Mouse (Mus musculus): ENCODE data around the gene Arhgap28.

Arhgap28 gene

GRCm38 (mm10) chr17:67935556-67935955 lies 68.4 kb downstream of the Arhgap28 start:
- no peak for DNase-seq (ENCODE audit: low spot score in 2 of 2)

DNA sequence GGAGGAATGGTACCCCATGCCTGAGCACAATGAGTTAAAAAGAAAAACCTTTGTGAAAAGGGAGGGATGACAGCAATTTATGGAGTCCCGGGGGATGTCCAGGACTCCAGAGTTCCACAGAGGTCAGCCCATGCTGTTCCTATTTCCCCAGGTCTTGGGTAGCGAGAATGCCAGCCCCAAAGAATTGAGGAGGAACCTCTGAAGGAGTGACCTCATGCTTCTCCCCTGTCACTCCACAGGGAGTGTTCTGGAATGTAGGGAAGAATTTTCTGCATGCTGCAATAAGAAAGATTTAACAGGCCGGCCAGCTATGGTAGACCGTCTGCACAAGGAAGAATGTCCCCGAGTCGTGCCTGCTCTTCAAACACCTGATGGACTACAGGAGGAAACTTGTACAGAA lies 72.5 kb downstream of the Arhgap28 start:
- DNase-seq (ENCODE audit: low spot score in 2 of 2): no peak

GRCm38 (mm10) chr17:67930957-67931356 lies 73.0 kb downstream of the Arhgap28 start:
- no peak for DNase-seq (ENCODE audit: low spot score in 2 of 2)

DNA sequence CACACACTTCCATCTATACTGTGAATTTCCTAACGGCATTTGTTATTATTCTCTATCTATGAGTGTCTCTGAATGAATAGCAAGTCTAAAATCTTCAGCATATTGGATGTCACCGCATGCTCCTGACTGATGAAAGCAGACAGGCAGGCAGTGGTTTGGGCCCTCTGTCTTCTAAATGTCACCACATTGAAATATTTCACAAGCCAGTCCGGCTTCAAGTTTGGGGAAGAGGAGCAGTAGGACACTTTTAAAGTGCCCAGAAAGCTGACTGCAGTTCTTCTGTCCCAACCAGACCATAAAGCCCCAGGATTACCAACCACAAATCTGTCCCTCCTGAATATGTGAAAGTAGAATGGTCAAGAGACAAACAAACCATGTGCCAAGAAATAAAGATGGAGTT lies 73.5 kb downstream of the Arhgap28 start:
- DNase-seq (ENCODE audit: low spot score in 2 of 2): no peak

- DNase-seq (ENCODE audit: low spot score in 2 of 2): no peak
Measured at GRCm38 (mm10) chr17:67928280-67928679, 75.6 kb downstream of the Arhgap28 start.

- no peak for DNase-seq (ENCODE audit: low spot score in 2 of 2)
Measured at GRCm38 (mm10) chr17:67927864-67928263, 76.1 kb downstream of the Arhgap28 start.

DNA sequence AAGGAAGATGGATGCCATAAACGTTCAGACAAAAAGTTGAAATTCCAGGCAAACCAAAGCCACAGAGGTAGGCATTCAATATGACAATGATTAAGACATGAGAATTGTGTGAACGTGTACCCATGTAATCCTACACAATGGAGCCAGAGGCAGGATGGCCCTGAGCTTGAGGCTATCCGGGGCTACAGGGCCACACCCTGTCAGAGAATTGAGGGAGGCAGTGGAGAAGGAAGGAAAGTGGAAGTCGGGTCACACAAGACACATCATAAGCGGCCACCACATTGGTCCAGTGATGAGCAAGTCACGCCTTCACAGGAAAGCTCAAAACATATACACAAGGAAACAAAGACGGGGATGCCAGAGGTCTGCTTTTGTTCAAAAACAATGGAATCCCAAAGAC lies 84.0 kb downstream of the Arhgap28 start:
- DNase-seq (ENCODE audit: low spot score in 2 of 2): no peak

- DNase-seq (ENCODE audit: low spot score in 2 of 2): no peak
Measured at GRCm38 (mm10) chr17:67918201-67918600, 85.7 kb downstream of the Arhgap28 start.

DNA sequence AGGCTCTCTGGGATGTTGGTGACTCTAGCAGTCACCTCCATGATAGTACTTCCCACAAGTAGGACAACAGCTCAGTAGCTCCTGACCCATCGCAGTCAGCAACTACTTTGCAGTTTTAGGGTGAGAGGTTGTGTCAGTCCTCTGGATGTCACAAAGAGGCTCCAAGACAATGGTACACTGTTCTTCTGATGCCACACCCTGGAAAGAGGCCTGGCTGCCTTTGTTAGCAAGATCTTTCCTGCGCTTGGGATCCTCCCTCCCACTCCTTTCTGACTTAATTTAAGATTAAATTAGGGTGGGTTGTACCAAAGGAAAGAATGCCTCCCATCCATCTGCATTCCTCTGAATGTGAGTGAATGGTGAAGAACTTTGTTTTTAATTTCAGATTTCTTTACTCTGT lies 87.0 kb downstream of the Arhgap28 start:
- DNase-seq (ENCODE audit: low spot score in 2 of 2): no peak

GRCm38 (mm10) chr17:67912640-67913039 lies 91.3 kb downstream of the Arhgap28 start:
- DNase-seq (ENCODE audit: low spot score in 2 of 2): peak; percentile 19 to 26

GRCm38 (mm10) chr17:67912051-67912450 lies 91.9 kb downstream of the Arhgap28 start:
- no peak for DNase-seq (ENCODE audit: low spot score in 2 of 2)

DNA sequence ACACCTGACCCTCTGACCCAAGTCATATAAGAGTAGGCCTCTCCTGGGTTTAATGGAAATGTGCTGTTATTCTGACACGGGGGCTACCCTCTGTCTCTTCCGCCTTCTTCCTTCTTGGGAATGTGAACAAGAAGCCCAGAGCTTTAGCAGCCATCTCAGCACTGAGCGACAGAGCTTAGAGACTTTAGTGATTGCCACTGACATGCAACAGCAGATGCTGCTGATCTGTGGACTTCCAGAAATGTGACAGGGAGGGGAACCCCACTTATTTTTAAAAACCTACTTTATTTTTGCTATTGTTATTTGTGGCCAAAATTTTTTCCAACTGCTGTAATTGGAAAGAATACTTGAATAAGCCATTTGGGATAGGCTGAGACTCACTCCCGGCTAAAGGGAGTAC lies 95.4 kb downstream of the Arhgap28 start:
- no peak for DNase-seq (ENCODE audit: low spot score in 2 of 2)

DNA sequence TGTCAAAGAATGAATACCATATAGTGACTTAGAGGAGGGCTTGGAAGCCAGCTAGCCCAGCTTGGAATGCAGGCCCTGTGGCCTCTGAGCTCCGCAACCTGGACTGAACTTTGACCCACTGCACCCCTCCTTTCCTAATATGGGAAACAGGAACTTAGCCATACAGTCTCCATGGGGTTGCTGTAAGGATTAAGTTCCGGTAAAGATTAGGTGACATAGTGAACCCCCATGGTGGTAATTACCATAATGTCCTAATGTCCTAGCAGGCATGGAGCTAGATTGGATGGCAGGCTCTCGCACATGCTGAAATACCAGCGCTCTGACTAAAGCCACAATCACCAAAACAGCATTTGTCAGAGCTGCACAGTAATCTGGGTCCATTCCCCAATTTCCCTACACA lies 95.8 kb downstream of the Arhgap28 start:
- no peak for DNase-seq (ENCODE audit: low spot score in 2 of 2)

DNA sequence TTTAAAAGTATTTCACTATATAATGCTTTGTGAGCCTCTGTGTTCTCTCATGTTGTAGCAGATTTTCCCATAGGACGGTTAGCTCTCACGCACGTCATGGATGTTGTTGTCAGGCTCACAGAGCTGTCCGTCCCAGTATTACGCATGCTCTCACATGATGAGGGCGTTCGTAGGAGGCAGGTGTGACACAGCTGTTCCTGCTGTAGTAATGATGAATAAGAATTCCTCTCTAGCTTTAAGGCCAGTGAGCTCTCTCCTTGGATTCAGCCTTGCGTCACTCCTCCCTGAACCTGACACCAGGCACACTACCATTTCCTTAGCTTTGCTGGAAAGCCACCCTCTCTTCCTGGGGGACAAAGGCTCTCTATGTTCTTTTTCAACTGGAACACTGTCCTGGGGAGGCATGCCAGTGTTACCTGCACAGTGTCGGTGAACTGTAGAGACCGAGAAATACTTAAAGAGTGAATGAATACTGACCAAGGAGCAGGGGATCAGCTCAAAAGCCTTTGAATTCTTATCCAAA lies 96.3 kb downstream of the Arhgap28 start:
- no peak for DNase-seq (ENCODE audit: low spot score in 2 of 2)

DNA sequence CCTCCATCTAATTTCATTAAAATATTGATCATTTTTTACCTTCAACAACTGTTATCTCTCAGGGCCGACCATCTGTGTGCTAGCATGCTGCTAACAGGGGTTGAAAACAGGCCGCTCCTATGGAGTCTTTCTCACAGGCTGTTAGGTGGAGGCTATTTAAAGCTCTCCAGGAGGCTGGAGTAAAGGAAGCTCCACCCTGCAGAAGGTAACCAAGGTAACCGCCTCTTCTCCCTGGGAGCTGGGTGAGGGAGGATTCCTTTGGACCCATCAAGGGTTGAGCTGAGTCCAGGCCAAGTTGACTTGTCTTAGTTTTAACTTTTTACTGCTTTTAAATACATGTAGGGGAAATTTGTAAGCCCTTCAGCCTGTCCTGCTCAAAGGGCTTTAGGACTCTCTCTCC lies 97.7 kb downstream of the Arhgap28 start:
- peak in 1 of 2 experiments; percentile 5 for DNase-seq (ENCODE audit: low spot score in 2 of 2)

- DNase-seq (ENCODE audit: low spot score in 2 of 2): no peak
Measured at GRCm38 (mm10) chr17:67904315-67904944, 99.5 kb downstream of the Arhgap28 start.

DNA sequence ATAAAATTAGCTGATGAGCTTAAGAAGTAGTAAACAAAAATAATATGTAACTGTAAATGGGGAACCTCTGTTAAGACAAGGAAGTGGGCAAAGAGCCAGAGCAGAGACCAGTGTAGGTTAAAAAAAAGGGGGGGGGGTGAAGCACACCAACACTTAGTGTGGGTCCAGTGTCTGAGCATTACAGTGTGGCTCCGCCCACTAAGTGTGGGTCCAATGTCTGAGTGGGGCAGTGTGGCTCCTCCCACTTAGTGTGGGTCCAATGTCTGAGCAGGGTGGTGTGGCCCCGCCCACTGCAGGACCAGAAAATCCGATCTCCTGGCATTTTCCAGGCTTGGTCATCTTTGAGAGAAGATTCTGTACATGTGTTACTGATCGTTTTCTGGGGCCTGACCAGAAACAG lies 101.1 kb downstream of the Arhgap28 start:
- no peak for DNase-seq (ENCODE audit: low spot score in 2 of 2)

DNA sequence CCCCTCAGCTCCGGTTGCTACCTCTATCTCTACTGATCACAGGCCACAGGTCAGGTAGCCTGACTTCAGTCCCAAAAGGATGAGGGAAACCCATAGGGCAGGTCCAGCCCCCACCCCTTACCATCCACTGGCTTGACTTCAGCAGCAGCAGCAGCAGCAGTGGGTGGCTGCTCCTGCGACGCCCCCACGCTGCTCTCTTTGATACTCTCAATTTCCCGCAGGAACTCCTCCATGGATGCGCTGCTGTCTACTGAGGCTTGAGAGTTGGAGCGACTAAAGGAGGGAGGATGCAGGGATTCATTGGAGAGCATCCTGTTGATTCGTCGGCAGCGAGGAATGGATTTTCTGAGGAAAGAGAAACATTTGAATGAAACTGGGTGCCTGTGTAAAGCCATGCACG lies 102.8 kb downstream of the Arhgap28 start:
- no peak for DNase-seq (ENCODE audit: low spot score in 2 of 2)

DNA sequence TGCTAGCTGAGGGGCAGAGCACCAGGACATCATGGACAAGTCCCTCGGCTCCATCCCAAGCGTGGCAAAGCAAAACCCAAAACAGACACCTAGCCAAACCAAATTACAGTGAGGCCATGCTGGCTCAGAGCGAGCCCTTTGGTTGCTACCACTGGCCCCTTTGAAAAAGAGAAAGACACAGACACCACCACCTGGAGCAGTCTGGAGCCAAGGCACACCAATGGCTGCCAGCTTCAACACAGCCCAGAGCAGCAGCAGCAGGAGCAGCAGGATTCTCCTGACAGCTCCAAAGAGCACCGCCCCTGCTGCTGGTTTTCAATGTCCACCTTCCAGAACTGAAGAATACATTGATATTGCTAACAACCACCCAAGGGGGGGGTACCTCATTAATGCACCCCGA lies 104.5 kb downstream of the Arhgap28 start:
- no peak for DNase-seq (ENCODE audit: low spot score in 2 of 2)

DNA sequence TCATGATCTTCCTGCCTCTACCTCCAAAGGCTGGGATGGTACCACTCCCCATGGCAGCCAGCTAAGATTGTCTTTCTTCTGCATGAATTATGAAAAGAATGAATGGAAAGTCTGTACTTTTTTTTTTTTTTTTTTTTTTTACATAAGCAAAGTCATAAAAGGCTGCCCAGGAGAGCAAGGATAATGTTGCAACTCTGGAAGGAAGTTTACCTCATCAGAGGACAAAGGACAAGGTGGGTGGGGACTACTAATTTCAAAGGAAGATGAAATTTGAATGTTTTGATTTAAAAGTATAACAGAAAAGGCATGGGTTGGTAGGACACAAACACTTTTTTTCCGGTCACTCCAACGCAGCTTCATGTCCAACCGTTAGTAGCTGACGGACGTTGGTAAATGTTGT lies 107.5 kb downstream of the Arhgap28 start:
- no peak for DNase-seq (ENCODE audit: low spot score in 2 of 2)

DNA sequence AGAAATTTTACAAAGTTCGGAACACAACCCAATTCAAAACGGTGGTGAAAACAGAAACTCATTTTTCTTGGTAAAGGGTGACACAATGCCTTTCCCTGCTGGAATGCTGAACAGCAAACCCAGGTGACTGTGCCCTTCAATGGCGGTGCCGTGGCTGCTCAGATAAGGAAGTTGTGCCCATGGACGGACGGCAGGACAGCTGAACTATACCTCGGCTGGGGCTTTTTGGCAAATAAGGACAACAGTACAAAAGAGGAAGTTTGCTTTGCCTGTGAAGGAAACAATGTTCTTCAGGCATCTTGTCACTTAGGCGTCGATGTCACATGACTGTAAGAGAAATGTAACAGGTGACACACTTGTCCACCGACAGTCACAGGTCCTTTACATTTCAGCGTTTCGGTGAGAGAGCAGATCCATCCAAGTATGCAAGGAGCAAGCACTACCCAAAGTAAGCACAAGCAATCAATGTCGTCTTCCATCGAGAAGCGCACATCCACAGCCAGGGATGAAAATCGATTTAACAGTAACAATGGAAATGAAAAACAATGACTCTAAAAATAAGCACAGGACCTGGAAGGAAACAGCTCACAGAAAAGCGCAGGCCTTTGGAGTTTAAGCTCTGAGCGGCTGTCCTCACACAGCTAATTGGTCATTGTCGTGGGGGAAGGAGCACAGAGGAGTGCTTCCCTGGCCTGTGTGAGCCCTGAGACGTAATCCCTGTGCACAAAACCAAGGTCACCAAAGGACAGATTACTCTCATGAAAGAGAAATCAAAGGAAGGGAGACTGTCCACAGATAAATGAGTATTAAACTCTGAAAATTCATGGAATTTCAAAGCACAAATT lies 114.2 kb downstream of the Arhgap28 start:
- DNase-seq (ENCODE audit: low spot score in 2 of 2): no peak

- DNase-seq (ENCODE audit: low spot score in 2 of 2): no peak
Measured at GRCm38 (mm10) chr17:67888081-67888480, 115.8 kb downstream of the Arhgap28 start.

DNA sequence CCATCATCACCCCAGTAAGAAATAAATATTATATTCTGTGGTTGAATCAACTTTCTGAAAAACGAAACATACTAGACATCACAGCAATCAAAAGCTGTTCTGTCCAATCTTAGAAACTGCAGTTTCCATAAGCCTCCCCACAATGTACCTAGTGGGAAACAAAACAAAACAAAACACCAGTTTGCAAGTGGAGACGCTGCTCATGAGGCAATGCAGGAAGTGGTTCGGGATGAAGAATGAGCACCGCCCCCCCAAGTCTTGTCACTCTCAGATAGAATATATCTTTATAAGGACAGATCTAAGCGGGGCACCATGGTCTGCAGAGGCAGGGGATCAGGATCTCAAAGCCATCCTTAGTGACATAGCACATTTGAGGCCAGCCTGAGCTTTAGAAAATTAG lies 117.6 kb downstream of the Arhgap28 start:
- no peak for DNase-seq (ENCODE audit: low spot score in 2 of 2)
